Mouse (Mus musculus): ENCODE measurements around the gene Creb3l4. TPM values are rescaled to one million over a fixed set of nuclear protein-coding genes. Genes with fewer than 3 reads are reported as not detected.
A peak's percentile ranks its signal among the peaks of the same experiment; 100 is the strongest.

The Creb3l4 gene
- polyA plus RNA-seq, 1 experiment from 2014 or later, result 3.5 TPM

GRCm38 (mm10) chr3:90263121-90263771 is 19.9 kb upstream of the Creb3l4 start:
- Histone ChIP-seq H3K9me3 (ENCODE audit: control insufficient read depth, low read length) (no peaks in the 10 kb centered on the region), H3K9ac (ENCODE audit: low read length) (no peak overlapping the region), H3K27me3 (ENCODE audit: control insufficient read depth, insufficient read depth, low read length) (no peaks in the 10 kb centered on the region), H3K4me1 (ENCODE audit: control insufficient read depth in 2 of 2, insufficient read depth in 2 of 2, low read length in 2 of 2) (peaks cover 7 to 15% of the 10 kb centered on the region in 2 experiments), H3K27ac (replicated peaks in 1 of 2; ENCODE audit: control insufficient read depth in 1 of 2, insufficient read depth in 1 of 2, low read depth in 2 of 2, low read length in 2 of 2) (no peak overlapping the region), H3K36me3 (ENCODE audit: control insufficient read depth, insufficient read depth, low read length) (peaks cover 61% of the 10 kb centered on the region), H3K4me3 (ENCODE audit: control insufficient read depth in 1 of 2, insufficient read depth in 1 of 2, low read depth in 1 of 2, low read length in 2 of 2) (no peak overlapping the region), H3K4me2 (ENCODE audit: low read length) (no peak overlapping the region)
- no peak for ATAC-seq (ENCODE audit: insufficient number of reproducible peaks, insufficient read depth, low FRiP score, low read depth)
- 92% methylated on average over 5 of the region's 5 CpGs for WGBS

DNA sequence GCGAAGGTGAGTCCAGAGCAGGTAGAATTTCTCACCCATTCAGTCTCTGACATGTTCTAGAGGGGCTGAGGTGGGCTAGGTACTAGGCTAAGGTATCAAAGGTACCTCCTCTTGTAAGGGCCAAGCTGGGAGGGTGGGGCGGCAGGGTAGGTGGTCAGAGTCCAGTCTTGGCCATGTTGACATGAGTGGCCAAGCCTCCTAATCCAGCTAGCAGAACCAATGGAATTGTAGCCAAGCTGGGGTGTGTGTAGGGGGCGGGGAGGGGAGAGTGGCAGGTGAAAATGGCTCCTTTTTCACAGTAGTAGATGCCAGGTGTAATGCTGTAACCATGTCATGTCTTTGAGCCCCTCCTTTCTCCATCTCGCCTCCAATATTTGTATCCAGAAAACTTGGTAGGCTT is 15.2 kb upstream of the Creb3l4 start:
- no peaks in the 10 kb centered on the region for H3K9me3 ChIP-seq (ENCODE audit: control insufficient read depth, low read length)
- H3K36me3 ChIP-seq (ENCODE audit: control insufficient read depth, insufficient read depth, low read length), result peaks cover 71% of the 10 kb centered on the region
- no peak overlapping the region for H3K4me2 ChIP-seq (ENCODE audit: low read length)
- H3K27me3 ChIP-seq (ENCODE audit: control insufficient read depth, insufficient read depth, low read length), result no peaks in the 10 kb centered on the region
- no peak overlapping the region for H3K27ac ChIP-seq (replicated peaks in 1 of 2; ENCODE audit: control insufficient read depth in 1 of 2, insufficient read depth in 1 of 2, low read depth in 2 of 2, low read length in 2 of 2)
- WGBS, result 90% methylated on average over 4 of the region's 4 CpGs
- H3K4me3 ChIP-seq (ENCODE audit: control insufficient read depth in 1 of 2, insufficient read depth in 1 of 2, low read depth in 1 of 2, low read length in 2 of 2), result no peak overlapping the region
- peaks cover 4 to 10% of the 10 kb centered on the region in 2 experiments for H3K4me1 ChIP-seq (ENCODE audit: control insufficient read depth in 2 of 2, insufficient read depth in 2 of 2, low read length in 2 of 2)
- ATAC-seq (ENCODE audit: insufficient number of reproducible peaks, insufficient read depth, low FRiP score, low read depth), result no peak
- no peak overlapping the region for H3K9ac ChIP-seq (ENCODE audit: low read length)

GRCm38 (mm10) chr3:90256731-90257530 is 13.6 kb upstream of the Creb3l4 start:
- H3K36me3 ChIP-seq (ENCODE audit: control insufficient read depth, insufficient read depth, low read length), result peaks cover 55% of the 10 kb centered on the region
- 89% methylated on average over 19 of the region's 19 CpGs for WGBS
- ATAC-seq (ENCODE audit: insufficient number of reproducible peaks, insufficient read depth, low FRiP score, low read depth), result no peak

DNA sequence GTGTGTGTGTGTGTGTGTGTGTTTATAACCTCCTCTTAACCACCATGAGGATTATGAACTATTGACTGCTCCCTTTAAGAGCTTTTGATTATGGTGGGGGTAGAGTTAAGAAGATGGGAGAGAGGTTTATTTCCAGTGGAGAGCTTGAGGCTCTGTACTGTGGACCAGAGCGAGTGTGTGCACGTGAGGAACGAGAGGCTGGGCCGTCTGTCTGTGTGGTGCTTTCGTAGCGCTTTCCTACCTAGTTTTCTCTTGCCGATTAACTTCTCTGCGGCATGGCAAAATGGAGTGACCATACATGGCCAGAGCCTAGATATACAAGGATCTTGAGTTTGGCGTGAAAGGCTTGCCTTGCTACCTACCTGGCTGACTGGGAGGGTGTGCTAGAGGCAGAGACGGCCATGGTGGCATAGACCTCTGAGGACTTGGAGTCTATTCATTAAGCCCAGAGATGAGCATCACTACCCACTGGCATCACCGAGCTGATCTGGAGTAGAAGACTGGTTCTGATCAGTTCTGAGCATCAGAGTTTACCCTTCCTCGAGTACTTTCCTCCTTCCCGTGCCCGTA is 12.6 kb upstream of the Creb3l4 start:
- no peaks in the 10 kb centered on the region for H3K27me3 ChIP-seq (ENCODE audit: control insufficient read depth, insufficient read depth, low read length)
- H3K4me3 ChIP-seq (ENCODE audit: control insufficient read depth in 1 of 2, insufficient read depth in 1 of 2, low read depth in 1 of 2, low read length in 2 of 2), result no peak overlapping the region
- H3K4me1 ChIP-seq (ENCODE audit: control insufficient read depth in 2 of 2, insufficient read depth in 2 of 2, low read length in 2 of 2), result peaks cover 4 to 10% of the 10 kb centered on the region in 2 experiments
- ATAC-seq (ENCODE audit: insufficient number of reproducible peaks, insufficient read depth, low FRiP score, low read depth), result no peak
- no peak overlapping the region for H3K27ac ChIP-seq (replicated peaks in 1 of 2; ENCODE audit: control insufficient read depth in 1 of 2, insufficient read depth in 1 of 2, low read depth in 2 of 2, low read length in 2 of 2)
- peak overlapping the region; percentile 89 for H3K4me2 ChIP-seq (ENCODE audit: low read length)
- H3K9me3 ChIP-seq (ENCODE audit: control insufficient read depth, low read length), result no peaks in the 10 kb centered on the region
- WGBS, result 89% methylated on average over 14 of the region's 14 CpGs
- 0 out of 2 replicates have a peak overlapping the region, but pooled peaks have one; percentile 87 for H3K9ac ChIP-seq (ENCODE audit: low read length)
- H3K36me3 ChIP-seq (ENCODE audit: control insufficient read depth, insufficient read depth, low read length), result peaks cover 53% of the 10 kb centered on the region

More at GRCm38 (mm10) chr3:90256731-90257530, 13.6 kb upstream of the Creb3l4 start:
- Histone ChIP-seq H3K27me3 (ENCODE audit: control insufficient read depth, insufficient read depth, low read length) (no peaks in the 10 kb centered on the region), H3K9ac (ENCODE audit: low read length) (no peak overlapping the region), H3K4me2 (ENCODE audit: low read length) (no peak overlapping the region), H3K9me3 (ENCODE audit: control insufficient read depth, low read length) (no peaks in the 10 kb centered on the region), H3K27ac (replicated peaks in 1 of 2; ENCODE audit: control insufficient read depth in 1 of 2, insufficient read depth in 1 of 2, low read depth in 2 of 2, low read length in 2 of 2) (no peak overlapping the region), H3K4me3 (ENCODE audit: control insufficient read depth in 1 of 2, insufficient read depth in 1 of 2, low read depth in 1 of 2, low read length in 2 of 2) (no peak overlapping the region), H3K4me1 (ENCODE audit: control insufficient read depth in 2 of 2, insufficient read depth in 2 of 2, low read length in 2 of 2) (peaks cover 4 to 10% of the 10 kb centered on the region in 2 experiments)

- Histone ChIP-seq H3K27ac (replicated peaks in 1 of 2; ENCODE audit: control insufficient read depth in 1 of 2, insufficient read depth in 1 of 2, low read depth in 2 of 2, low read length in 2 of 2) (peak overlapping the region; percentile 79 to 95; a peak in 2 of 4 replicates), H3K4me2 (ENCODE audit: low read length) (peak overlapping the region; percentile 89), H3K27me3 (ENCODE audit: control insufficient read depth, insufficient read depth, low read length) (no peaks in the 10 kb centered on the region), H3K36me3 (ENCODE audit: control insufficient read depth, insufficient read depth, low read length) (peaks cover 53% of the 10 kb centered on the region), H3K9ac (ENCODE audit: low read length) (peak overlapping the region; percentile 87), H3K9me3 (ENCODE audit: control insufficient read depth, low read length) (no peaks in the 10 kb centered on the region), H3K4me3 (ENCODE audit: control insufficient read depth in 1 of 2, insufficient read depth in 1 of 2, low read depth in 1 of 2, low read length in 2 of 2) (peak overlapping the region; percentile 87 to 100), H3K4me1 (ENCODE audit: control insufficient read depth in 2 of 2, insufficient read depth in 2 of 2, low read length in 2 of 2) (peaks cover 6 to 12% of the 10 kb centered on the region in 2 experiments)
- ATAC-seq (ENCODE audit: insufficient number of reproducible peaks, insufficient read depth, low FRiP score, low read depth), result no peak
- 19% methylated on average over 2 of the region's 2 CpGs for WGBS
Measured at GRCm38 (mm10) chr3:90255194-90255565, 11.9 kb upstream of the Creb3l4 start.

DNA sequence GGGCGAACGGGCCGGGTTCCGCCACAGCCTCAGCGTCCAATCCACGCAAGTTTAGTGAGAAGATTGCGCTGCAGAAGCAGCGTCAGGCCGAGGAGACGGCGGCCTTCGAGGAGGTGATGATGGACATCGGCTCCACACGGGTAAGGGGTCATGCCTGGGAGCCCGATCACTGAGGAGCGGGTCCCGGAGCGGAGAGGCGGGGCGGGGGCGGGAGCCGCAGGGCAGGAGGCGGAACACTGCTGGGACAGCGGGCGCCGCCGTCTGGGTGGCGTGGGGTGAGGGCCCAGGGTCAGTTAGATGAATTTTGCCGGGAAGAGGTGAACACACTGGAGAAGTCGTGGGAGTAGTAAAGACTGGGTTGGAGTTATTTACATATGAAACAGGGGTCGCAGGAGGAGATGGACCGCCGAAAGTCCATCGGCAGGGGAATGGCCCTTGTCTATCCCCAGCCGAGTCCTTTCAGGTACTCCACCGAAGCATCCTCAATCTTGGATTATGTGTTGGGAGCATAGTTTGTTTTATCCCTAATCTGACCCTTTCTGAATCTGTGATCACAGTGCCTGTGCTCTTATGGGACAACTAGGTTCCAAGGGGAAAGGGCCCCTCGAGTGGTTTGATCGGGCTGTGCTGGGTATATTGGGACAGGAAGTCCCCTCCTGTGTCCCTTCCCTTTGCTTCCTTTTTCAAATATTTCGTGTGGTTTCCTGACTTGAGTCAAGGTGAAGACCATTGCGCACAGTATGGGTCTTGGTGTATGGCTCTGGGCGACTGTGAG is 11.3 kb upstream of the Creb3l4 start:
- peak overlapping the region; percentile 87 to 100 for H3K4me3 ChIP-seq (ENCODE audit: control insufficient read depth in 1 of 2, insufficient read depth in 1 of 2, low read depth in 1 of 2, low read length in 2 of 2)
- H3K27me3 ChIP-seq (ENCODE audit: control insufficient read depth, insufficient read depth, low read length), result no peaks in the 10 kb centered on the region
- peak overlapping the region; percentile 89 for H3K4me2 ChIP-seq (ENCODE audit: low read length)
- ATAC-seq (ENCODE audit: insufficient number of reproducible peaks, insufficient read depth, low FRiP score, low read depth), result peak; percentile 75
- H3K9ac ChIP-seq (ENCODE audit: low read length), result peak overlapping the region; percentile 87
- H3K36me3 ChIP-seq (ENCODE audit: control insufficient read depth, insufficient read depth, low read length), result peaks cover 50% of the 10 kb centered on the region
- WGBS, result under 1% methylated on average over 41 of the region's 41 CpGs
- H3K27ac ChIP-seq (replicated peaks in 1 of 2; ENCODE audit: control insufficient read depth in 1 of 2, insufficient read depth in 1 of 2, low read depth in 2 of 2, low read length in 2 of 2), result peak overlapping the region; percentile 79 to 95
- H3K4me1 ChIP-seq (ENCODE audit: control insufficient read depth in 2 of 2, insufficient read depth in 2 of 2, low read length in 2 of 2), result peaks cover 6 to 13% of the 10 kb centered on the region in 2 experiments
- H3K9me3 ChIP-seq (ENCODE audit: control insufficient read depth, low read length), result no peaks in the 10 kb centered on the region
